Mouse (Mus musculus): ENCODE data around the gene Gpc3. TPM values are rescaled to one million over a fixed set of nuclear protein-coding genes. Genes with fewer than 3 reads are reported as not detected.
"Not testable (repeated sequence)": the region's sequence is repeated elsewhere in the genome, so short reads cannot be mapped to it uniquely, and the experiment has no call there.

Gene Gpc3
- total and polyA plus RNA-seq, 3 experiments, result not detected

GRCm38 (mm10) chrX:52362241-52363011, 251.3 kb downstream of the Gpc3 start:
- TF ChIP-seq ZKSCAN1 (IDR thresholded peaks at IDR 0.05; ENCODE audit: borderline replicate concordance, low read depth, low read length) (no peak), POLR2AphosphoS2 (IDR thresholded peaks at IDR 0.05; ENCODE audit: low read depth, low read length) (no peak), JUND (conservative IDR thresholded peaks at IDR 0.05; ENCODE audit: low read depth, low read length) (no peak), MEF2A (IDR thresholded peaks at IDR 0.05; ENCODE audit: borderline replicate concordance, low read depth, low read length) (no peak), CHD1 (IDR thresholded peaks at IDR 0.05; ENCODE audit: low read depth, low read length) (no peak), E2F4 (IDR thresholded peaks at IDR 0.05; ENCODE audit: insufficient replicate concordance, low read depth, low read length) (no peak), MXI1 (IDR thresholded peaks at IDR 0.05; ENCODE audit: low read depth, low read length) (no peak)
- H3K4me1 ChIP-seq (ENCODE audit: control insufficient read depth in 1 of 2, insufficient read depth in 2 of 2), result 0 out of 4 replicates have a peak, but pooled peaks cover 0 to 2% of the 10 kb centered on the region in 2 experiments
- H3K27me3 ChIP-seq (replicated peaks), result no peaks in the 10 kb centered on the region
- H3K4me3 ChIP-seq (replicated peaks in 1 of 3; ENCODE audit: low read depth in 2 of 3, low read length in 2 of 3, poor library complexity in 1 of 3), result no peak overlapping the region
- in situ Hi-C loops (cut with MboI; ENCODE audit: low pct_ligation_motif_present, low pct_unique_long_range_greater_than_20kb, low sequenced_read_pairs), result no loop called here
- no peak overlapping the region for H3K9ac ChIP-seq (ENCODE audit: insufficient read depth, low read depth)
- H3K36me3 ChIP-seq (replicated peaks in 1 of 2; ENCODE audit: control insufficient read depth in 1 of 2, insufficient read depth in 1 of 2, low read length in 1 of 2), result no peaks in the 10 kb centered on the region
- DNase-seq (ENCODE audit: extremely low read depth), result no peak
- H3K4me2 ChIP-seq (ENCODE audit: insufficient read depth, low read depth, poor library complexity, severe bottlenecking), result no peak overlapping the region
- no peaks in the 10 kb centered on the region for H3K79me2 ChIP-seq (replicated peaks; ENCODE audit: control insufficient read depth, extremely low read depth, insufficient read depth, poor library complexity, severe bottlenecking)
- dilution Hi-C loops (cut with MboI; ENCODE audit: extremely low pct_ligation_motif_present, extremely low pct_unique_long_range_greater_than_20kb, low sequenced_read_pairs), result no loop called here
- H3K27ac ChIP-seq (ENCODE audit: insufficient read depth, low read depth), result no peak overlapping the region
- no peaks in the 10 kb centered on the region for H3K9me3 ChIP-seq (replicated peaks; ENCODE audit: low read length)

- dilution Hi-C loops (cut with MboI; ENCODE audit: extremely low pct_ligation_motif_present, extremely low pct_unique_long_range_greater_than_20kb, low sequenced_read_pairs), result no loop called here
- Histone ChIP-seq H3K9ac (ENCODE audit: insufficient read depth, low read depth) (no peak overlapping the region), H3K27me3 (replicated peaks) (no peaks in the 10 kb centered on the region), H3K4me3 (replicated peaks in 1 of 3; ENCODE audit: low read depth in 2 of 3, low read length in 2 of 3, poor library complexity in 1 of 3) (no peak overlapping the region), H3K4me1 (ENCODE audit: control insufficient read depth in 1 of 2, insufficient read depth in 2 of 2) (no peaks in the 10 kb centered on the region), H3K9me3 (replicated peaks; ENCODE audit: low read length) (no peaks in the 10 kb centered on the region), H3K4me2 (ENCODE audit: insufficient read depth, low read depth, poor library complexity, severe bottlenecking) (no peak overlapping the region), H3K36me3 (replicated peaks in 1 of 2; ENCODE audit: control insufficient read depth in 1 of 2, insufficient read depth in 1 of 2, low read length in 1 of 2) (no peaks in the 10 kb centered on the region), H3K27ac (ENCODE audit: insufficient read depth, low read depth) (no peak overlapping the region), H3K79me2 (replicated peaks; ENCODE audit: control insufficient read depth, extremely low read depth, insufficient read depth, poor library complexity, severe bottlenecking) (no peaks in the 10 kb centered on the region)
- TF ChIP-seq KAT2A (IDR thresholded peaks at IDR 0.05; ENCODE audit: insufficient replicate concordance, low read length), result no peak
- no peak for TF ChIP-seq IRF4 (IDR thresholded peaks at IDR 0.05; ENCODE audit: low read depth, low read length)
- TF ChIP-seq CHD2 (IDR thresholded peaks at IDR 0.05; ENCODE audit: low read length), result no peak
- TF ChIP-seq JUND (conservative IDR thresholded peaks at IDR 0.05; ENCODE audit: low read depth, low read length), result no peak
- no peak for TF ChIP-seq UBTF (IDR thresholded peaks at IDR 0.05; ENCODE audit: low read depth, low read length)
- TF ChIP-seq MAZ (IDR thresholded peaks at IDR 0.05; ENCODE audit: low read depth, low read length), result no peak
- no peak for TF ChIP-seq USF1 (IDR thresholded peaks at IDR 0.05; ENCODE audit: low read depth, low read length)
- TF ChIP-seq MXI1 (IDR thresholded peaks at IDR 0.05; ENCODE audit: low read depth, low read length), result no peak
- TF ChIP-seq BHLHE40 (IDR thresholded peaks at IDR 0.05; ENCODE audit: low read depth, low read length), result no peak
- no peak for DNase-seq (ENCODE audit: extremely low read depth)
- in situ Hi-C loops (cut with MboI; ENCODE audit: low pct_ligation_motif_present, low pct_unique_long_range_greater_than_20kb, low sequenced_read_pairs), result no loop called here
These were observed 260.8 kb downstream of the Gpc3 start for GRCm38 (mm10) chrX:52352981-52353380.

GRCm38 (mm10) chrX:52350631-52351030, 263.1 kb downstream of the Gpc3 start:
- in situ Hi-C loops (cut with MboI; ENCODE audit: low pct_ligation_motif_present, low pct_unique_long_range_greater_than_20kb, low sequenced_read_pairs); DNase-seq (ENCODE audit: extremely low read depth): not testable (repeated sequence)

More at GRCm38 (mm10) chrX:52350631-52351030, 263.1 kb downstream of the Gpc3 start:
- H3K9ac ChIP-seq (ENCODE audit: insufficient read depth, low read depth); H3K4me3 ChIP-seq (replicated peaks in 1 of 3; ENCODE audit: low read depth in 2 of 3, low read length in 2 of 3, poor library complexity in 1 of 3); H3K36me3 ChIP-seq (replicated peaks in 1 of 2; ENCODE audit: control insufficient read depth in 1 of 2, insufficient read depth in 1 of 2, low read length in 1 of 2); H3K27me3 ChIP-seq (replicated peaks); H3K79me2 ChIP-seq (replicated peaks; ENCODE audit: control insufficient read depth, extremely low read depth, insufficient read depth, poor library complexity, severe bottlenecking); dilution Hi-C loops (cut with MboI; ENCODE audit: extremely low pct_ligation_motif_present, extremely low pct_unique_long_range_greater_than_20kb, low sequenced_read_pairs); H3K9me3 ChIP-seq (replicated peaks; ENCODE audit: low read length); H3K4me1 ChIP-seq (ENCODE audit: control insufficient read depth in 1 of 2, insufficient read depth in 2 of 2); H3K27ac ChIP-seq (ENCODE audit: insufficient read depth, low read depth); H3K4me2 ChIP-seq (ENCODE audit: insufficient read depth, low read depth, poor library complexity, severe bottlenecking): not testable (repeated sequence)

Data from CH12.LX (cell line).